Mouse (Mus musculus) adrenal gland, postnatal 10 days (tissue): ENCODE data around the gene Nrgn. TPM values are rescaled to one million over a fixed set of nuclear protein-coding genes. Genes with fewer than 3 reads are reported as not detected.
A peak's percentile ranks its signal among the peaks of the same experiment; 100 is the strongest.

Experiments
- DNase-seq: peaks from one replicate; pipeline ENCODE4 v3.0.0; 2021; ENCODE audit warnings: mixed read lengths
- total RNA-seq, 2 experiments: library from RNA; stranded (reverse); gene quantifications; 2 replicates each; pipeline ENCODE4 v1.2.3; 2021

Nrgn gene
- total RNA-seq, 2 experiments from 2014 or later, result 4.2 to 5.4 TPM

- DNase-seq, result no peak
Observed at GRCm38 (mm10) chr9:37554838-37555748, 2.4 kb upstream of the Nrgn start, which contains the start of gene Siae. Gene Siae (plus strand): TSS chr9:37555698.

GRCm38 (mm10) chr9:37554279-37554678, 1.6 kb upstream of the Nrgn start:
- DNase-seq, result no peak

- no peak for DNase-seq
Observed at GRCm38 (mm10) chr9:37551751-37552531, 763 bp downstream of the Nrgn start.

GRCm38 (mm10) chr9:37550435-37550834, 2.3 kb downstream of the Nrgn start:
- no peak for DNase-seq

- no peak for DNase-seq
Observed at GRCm38 (mm10) chr9:37546889-37547288, 5.8 kb downstream of the Nrgn start.

- DNase-seq, result no peak
Observed at GRCm38 (mm10) chr9:37545847-37546452, 6.8 kb downstream of the Nrgn start.

GRCm38 (mm10) chr9:37545166-37545610, 7.5 kb downstream of the Nrgn start:
- no peak for DNase-seq

GRCm38 (mm10) chr9:37544447-37545165, 8.1 kb downstream of the Nrgn start:
- peak; percentile 80 for DNase-seq

- DNase-seq, result no peak
Observed at GRCm38 (mm10) chr9:37543869-37544440, 8.7 kb downstream of the Nrgn start.

- DNase-seq, result no peak
Observed at GRCm38 (mm10) chr9:37541851-37542642, 10.7 kb downstream of the Nrgn start.

- DNase-seq, result no peak
Observed at GRCm38 (mm10) chr9:37540701-37541575, 11.8 kb downstream of the Nrgn start.

GRCm38 (mm10) chr9:37540226-37540625, 12.5 kb downstream of the Nrgn start:
- DNase-seq, result no peak

- no peak for DNase-seq
Observed at GRCm38 (mm10) chr9:37539170-37540025, 13.3 kb downstream of the Nrgn start, which contains the start of gene Vsig2. Gene Vsig2 (plus strand): TSS chr9:37539255.

- no peak for DNase-seq
Observed at GRCm38 (mm10) chr9:37537658-37538250, 14.9 kb downstream of the Nrgn start.

GRCm38 (mm10) chr9:37536851-37537250, 15.9 kb downstream of the Nrgn start:
- peak; percentile 34 for DNase-seq

GRCm38 (mm10) chr9:37530888-37531705, 21.6 kb downstream of the Nrgn start:
- DNase-seq, result peak; percentile 70
